Mouse (Mus musculus) kidney, postnatal 0 days (tissue): ENCODE measurements around the gene Pon2. TPM values are rescaled to one million over a fixed set of nuclear protein-coding genes. Genes with fewer than 3 reads are reported as not detected.
A peak's percentile ranks its signal among the peaks of the same experiment; 100 is the strongest.

Source experiments
- ATAC-seq: fragments of 200-750 bp; cut with Nextera tagmentation; replicated peaks from 2 replicates; pipeline ENCODE4 v1.8.0; 2017; ENCODE audit warnings: low read depth, moderate number of reproducible peaks, moderate TSS enrichment, moderate library complexity; ENCODE audit not compliant: low FRiP score
- DNase-seq: peaks from one replicate; pipeline ENCODE4 v3.0.0-alpha.2; 2016; ENCODE audit warnings: low spot score
- H3K27ac ChIP-seq: fragments of 300-500 bp; sonication (generic); 2 replicates; pipeline ENCODE4 v1.5.1; 2014; ENCODE audit warnings: mild to moderate bottlenecking
- H3K27me3 ChIP-seq: fragments of 300-500 bp; sonication (generic); 2 replicates; pipeline ENCODE4 v1.6.1; 2014; ENCODE audit warnings: low read length, mixed read lengths; ENCODE audit not compliant: insufficient read depth
- H3K36me3 ChIP-seq: fragments of 300-500 bp; sonication (generic); 2 replicates; pipeline ENCODE4 v1.6.1; 2014; ENCODE audit warnings: low read length, mixed read lengths; ENCODE audit not compliant: insufficient read depth
- H3K4me1 ChIP-seq: fragments of 300-500 bp; sonication (generic); replicated peaks from 2 replicates; pipeline ENCODE4 v1.6.1; 2014; ENCODE audit warnings: antibody characterized with exemption, low read length, mixed read lengths; ENCODE audit not compliant: insufficient read depth
- H3K4me2 ChIP-seq: fragments of 300-500 bp; sonication (generic); 2 replicates; pipeline ENCODE4 v1.6.1; 2014; ENCODE audit warnings: mild to moderate bottlenecking, low read length, moderate library complexity, mixed read lengths
- H3K4me3 ChIP-seq: fragments of 300-500 bp; sonication (generic); replicated peaks from 2 replicates; pipeline ENCODE4 v1.5.1; 2014; ENCODE audit warnings: low read depth, low read length
- H3K9ac ChIP-seq: fragments of 300-500 bp; sonication (generic); 2 replicates; pipeline ENCODE4 v1.6.1; 2014; ENCODE audit warnings: low read depth, low read length
- H3K9me3 ChIP-seq: fragments of 300-500 bp; sonication (generic); replicated peaks from 2 replicates; pipeline ENCODE4 v1.6.1; 2016; ENCODE audit warnings: low read length, inconsistent platforms, mixed read lengths
- CTCF ChIP-seq: IDR thresholded peaks from 2 replicates; pipeline ENCODE4 v1.5.1; 2016; ENCODE audit warnings: antibody characterized with exemption, low read depth, mild to moderate bottlenecking, moderate library complexity
- WGBS: fragments of 180-500 bp; shearing (Covaris S2); extraction: QIAGEN DNeasy Blood & Tissue Kit; methylation state at CpG from one replicate; pipeline ENCODE4 v1.1.7; 2014; 5-methylcytosine and 5-hydroxymethylcytosine counted together
- polyA plus RNA-seq: library from polyadenylated mRNA; unstranded; fragments of >200 nt; fragmentation: Nextera tagmentation; extraction: Ambion mirVana; gene quantifications from 2 replicates; pipeline ENCODE4 v1.2.1, GENCODE M21; 2015

The Pon2 gene
- polyA plus RNA-seq, 1 experiment from 2014 or later, result 25.8 TPM

GRCm38 (mm10) chr6:5296067-5296466, 2.2 kb downstream of the Pon2 start:
- WGBS, result 97% methylated on average over 7 of the region's 7 CpGs
- Histone ChIP-seq H3K27ac (no peak overlapping the region), H3K4me3 (no peak overlapping the region), H3K4me1 (no peaks in the 10 kb centered on the region), H3K9me3 (no peaks in the 10 kb centered on the region), H3K36me3 (no peaks in the 10 kb centered on the region), H3K4me2 (no peak overlapping the region), H3K27me3 (no peaks in the 10 kb centered on the region), H3K9ac (no peak overlapping the region)
- DNase-seq (no peak), ATAC-seq (no peak)
- TF ChIP-seq CTCF, result no peak

DNA sequence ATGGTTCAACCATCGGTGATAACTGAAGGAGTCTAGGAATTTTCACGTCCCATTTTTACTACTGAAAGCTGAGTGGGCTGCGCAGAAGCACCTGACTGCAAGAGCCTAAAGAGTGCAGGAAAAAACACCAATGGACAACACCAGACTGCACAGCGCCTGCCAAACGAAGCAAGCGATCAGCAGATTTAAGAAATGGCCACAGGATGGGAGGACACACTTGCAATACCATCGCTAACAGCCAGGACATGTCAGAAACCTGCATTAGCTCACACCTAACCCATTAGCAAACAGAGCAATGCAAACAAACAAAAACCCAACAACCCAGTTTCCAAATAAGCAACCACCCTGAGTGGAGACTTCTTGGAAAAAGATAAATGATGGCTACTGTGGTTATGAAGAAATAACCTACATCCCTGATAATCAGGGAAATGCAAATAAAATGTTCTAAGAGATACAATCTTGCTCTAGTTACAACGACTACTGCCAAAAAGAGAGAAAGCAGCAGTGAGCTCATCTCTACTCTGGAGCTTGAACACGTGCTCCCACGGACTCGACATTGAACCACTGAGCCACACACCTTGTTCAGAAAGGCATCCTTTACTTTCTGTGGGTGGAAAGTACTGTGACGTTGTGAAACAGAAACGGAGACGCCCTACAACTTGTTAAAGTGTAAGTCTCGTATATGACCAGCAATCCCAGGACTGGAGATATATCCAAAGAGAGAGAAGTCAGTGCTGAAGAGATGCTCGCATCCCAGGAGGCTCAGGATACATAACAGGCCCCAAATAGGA, 3.4 kb downstream of the Pon2 start:
- Histone ChIP-seq H3K36me3 (no peaks in the 10 kb centered on the region), H3K27ac (no peak overlapping the region), H3K4me1 (no peaks in the 10 kb centered on the region), H3K27me3 (no peaks in the 10 kb centered on the region), H3K9me3 (no peaks in the 10 kb centered on the region), H3K4me3 (no peak overlapping the region), H3K9ac (no peak overlapping the region), H3K4me2 (no peak overlapping the region)
- no peak for ATAC-seq
- no peak for DNase-seq
- WGBS, result 93% methylated on average over 16 of the region's 16 CpGs
- no peak for TF ChIP-seq CTCF

DNA sequence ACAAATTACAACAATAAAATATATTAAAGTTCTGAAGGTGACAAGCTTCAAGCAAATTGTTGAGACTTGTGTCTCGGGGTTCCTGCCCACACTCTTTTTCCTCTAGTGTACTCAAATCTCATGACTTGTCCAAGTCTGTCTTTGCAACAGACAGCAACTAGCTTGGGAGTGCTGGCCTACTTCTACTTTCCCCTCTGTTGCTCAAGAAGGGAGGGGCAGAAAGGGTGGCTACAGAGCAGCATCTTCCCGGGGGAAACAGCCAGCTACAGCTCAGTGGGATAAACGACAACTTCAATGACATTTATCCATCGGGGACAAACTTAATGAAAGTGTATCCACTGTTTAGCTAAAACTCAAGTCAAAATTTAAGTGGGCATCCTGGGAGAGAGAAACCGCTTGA, 5.4 kb downstream of the Pon2 start:
- no peaks in the 10 kb centered on the region for H3K4me1 ChIP-seq
- no peak overlapping the region for H3K4me3 ChIP-seq
- no peak for DNase-seq
- 72% methylated on average over 5 of the region's 5 CpGs for WGBS
- no peak overlapping the region for H3K4me2 ChIP-seq
- no peaks in the 10 kb centered on the region for H3K9me3 ChIP-seq
- H3K27me3 ChIP-seq, result no peaks in the 10 kb centered on the region
- ATAC-seq, result no peak
- H3K27ac ChIP-seq, result no peak overlapping the region
- H3K36me3 ChIP-seq, result no peaks in the 10 kb centered on the region
- H3K9ac ChIP-seq, result no peak overlapping the region
- no peak for TF ChIP-seq CTCF

GRCm38 (mm10) chr6:5291450-5291849, 6.8 kb downstream of the Pon2 start:
- TF ChIP-seq CTCF, result no peak
- Histone ChIP-seq H3K4me1 (no peaks in the 10 kb centered on the region), H3K9ac (no peak overlapping the region), H3K4me3 (no peak overlapping the region), H3K36me3 (no peaks in the 10 kb centered on the region), H3K27me3 (no peaks in the 10 kb centered on the region), H3K4me2 (no peak overlapping the region), H3K9me3 (no peaks in the 10 kb centered on the region), H3K27ac (no peak overlapping the region)
- peak; percentile 26 for DNase-seq
- no peak for ATAC-seq
- WGBS, result 68% methylated on average over 4 of the region's 4 CpGs

DNA sequence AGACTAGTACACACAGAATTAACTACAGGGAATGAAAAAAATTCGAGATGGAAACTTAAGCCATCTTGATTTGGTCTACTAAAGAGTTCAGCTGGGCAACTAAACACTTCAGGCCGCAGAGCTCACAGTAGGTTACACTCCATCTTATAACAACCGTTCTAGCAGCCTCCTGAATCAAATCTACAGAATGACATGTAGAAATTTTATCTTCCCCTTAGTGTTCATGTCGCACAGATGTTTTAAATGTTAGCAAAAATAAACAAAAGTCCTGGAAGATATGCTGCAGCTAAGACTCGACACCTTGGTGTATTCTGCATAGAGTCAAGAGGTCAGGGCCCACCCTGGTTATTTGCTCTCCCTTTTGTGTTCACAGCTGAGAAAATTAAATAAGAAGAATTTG, 10.3 kb downstream of the Pon2 start:
- H3K27me3 ChIP-seq, result no peaks in the 10 kb centered on the region
- no peak for TF ChIP-seq CTCF
- no peak overlapping the region for H3K9ac ChIP-seq
- ATAC-seq (no peak), DNase-seq (peak; percentile 23)
- H3K36me3 ChIP-seq, result no peaks in the 10 kb centered on the region
- no peak overlapping the region for H3K27ac ChIP-seq
- no peak overlapping the region for H3K4me2 ChIP-seq
- no peak overlapping the region for H3K4me3 ChIP-seq
- H3K9me3 ChIP-seq, result no peaks in the 10 kb centered on the region
- 49% methylated on average over 5 of the region's 5 CpGs for WGBS
- no peaks in the 10 kb centered on the region for H3K4me1 ChIP-seq

DNA sequence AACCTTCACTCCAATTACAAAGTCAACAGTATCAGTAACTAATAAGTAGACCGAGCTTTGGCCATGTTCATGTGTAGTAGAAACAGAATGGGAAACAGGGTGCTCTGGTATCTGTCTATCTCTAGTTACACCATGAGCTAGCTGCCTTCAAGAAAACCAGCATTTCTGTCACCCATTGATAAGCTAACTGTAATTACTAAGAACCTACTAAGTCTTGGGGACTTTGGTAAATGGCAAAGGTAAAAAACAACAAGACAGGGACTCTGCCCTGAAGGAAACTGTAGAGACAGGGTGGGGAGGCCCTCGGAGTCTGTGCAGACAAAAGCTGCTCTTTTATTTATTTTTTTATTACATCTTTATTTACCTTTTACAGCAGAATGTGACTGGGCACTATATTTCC, 10.9 kb downstream of the Pon2 start:
- ATAC-seq (no peak), DNase-seq (no peak)
- H3K4me2 ChIP-seq, result no peak overlapping the region
- no peak overlapping the region for H3K9ac ChIP-seq
- TF ChIP-seq CTCF, result no peak
- H3K4me3 ChIP-seq, result no peak overlapping the region
- H3K4me1 ChIP-seq, result no peaks in the 10 kb centered on the region
- H3K9me3 ChIP-seq, result no peaks in the 10 kb centered on the region
- 64% methylated on average over 2 of the region's 2 CpGs for WGBS
- no peaks in the 10 kb centered on the region for H3K27me3 ChIP-seq
- H3K36me3 ChIP-seq, result no peaks in the 10 kb centered on the region
- H3K27ac ChIP-seq, result no peak overlapping the region

DNA sequence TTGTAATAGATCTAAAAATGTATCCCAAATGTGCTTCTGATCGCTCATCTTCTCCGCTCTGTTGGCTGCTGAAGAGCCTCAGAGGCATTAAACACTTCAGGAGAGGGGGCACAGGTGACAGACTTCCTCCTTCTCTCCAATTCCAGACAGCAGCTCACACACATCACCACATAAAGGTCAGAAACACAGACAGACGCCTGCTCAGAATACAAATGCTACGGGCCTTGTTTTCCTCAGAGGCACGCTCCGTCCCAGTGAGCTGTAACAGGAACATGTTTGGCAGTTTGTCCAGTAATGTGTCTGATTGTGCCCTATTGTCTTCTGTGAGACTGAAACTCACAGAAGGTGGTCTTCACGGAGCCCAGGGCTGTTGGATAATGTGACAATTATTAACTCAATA, 15.8 kb downstream of the Pon2 start:
- Histone ChIP-seq H3K4me3 (no peak overlapping the region), H3K4me1 (no peaks in the 10 kb centered on the region), H3K27ac (no peak overlapping the region), H3K9ac (no peak overlapping the region), H3K36me3 (no peaks in the 10 kb centered on the region), H3K9me3 (no peaks in the 10 kb centered on the region), H3K27me3 (no peaks in the 10 kb centered on the region), H3K4me2 (no peak overlapping the region)
- no peak for DNase-seq
- TF ChIP-seq CTCF, result no peak
- no peak for ATAC-seq
- 68% methylated on average over 7 of the region's 7 CpGs for WGBS
